Mouse (Mus musculus): Measurements from ENCODE around the gene Kcnj10.

- TF ChIP-seq CTCF (IDR thresholded peaks at IDR 0.05; ENCODE audit: insufficient read depth, low read depth, low read length) (no peak), POLR2A (IDR thresholded peaks at IDR 0.05; ENCODE audit: insufficient read depth, low read depth, low read length) (no peak)
Observed at GRCm38 (mm10) chr1:172323801-172324359, 17.1 kb upstream of the Kcnj10 start.
